Mouse (Mus musculus) forebrain, embryonic 14.5 days (tissue): ENCODE results near the gene Nedd8. TPM values are rescaled to one million over a fixed set of nuclear protein-coding genes. Genes with fewer than 3 reads are reported as not detected.

Experiments
- ATAC-seq: fragments of 200-750 bp; cut with Nextera tagmentation; 2 replicates; pipeline ENCODE4 v1.8.0; 2017; ENCODE audit warnings: mild to moderate bottlenecking, moderate library complexity
- DNase-seq: peaks from one replicate; pipeline ENCODE4 v3.0.0-alpha.2; 2015; ENCODE audit warnings: low spot score
- H3K27ac ChIP-seq: fragments of 300-500 bp; sonication (generic); 2 replicates; pipeline ENCODE4 v1.5.1; 2014; ENCODE audit warnings: low read depth, mild to moderate bottlenecking, control low read depth, low read length, moderate library complexity
- H3K27me3 ChIP-seq: fragments of 300-500 bp; sonication (generic); replicated peaks from 2 replicates; pipeline ENCODE4 v1.6.1; 2014; ENCODE audit warnings: low read length, control low read depth, mixed read lengths; ENCODE audit not compliant: control insufficient read depth, insufficient read depth
- H3K36me3 ChIP-seq: fragments of 300-500 bp; sonication (generic); 2 replicates; pipeline ENCODE4 v1.6.1; 2014; ENCODE audit warnings: low read length, control low read depth; ENCODE audit not compliant: control insufficient read depth, insufficient read depth
- H3K4me1 ChIP-seq: fragments of 300-500 bp; sonication (generic); 2 replicates; pipeline ENCODE4 v1.6.1; 2014; ENCODE audit warnings: antibody characterized with exemption, low read length, control low read depth; ENCODE audit not compliant: control insufficient read depth, insufficient read depth
- H3K4me2 ChIP-seq: fragments of 300-500 bp; sonication (generic); 2 replicates; pipeline ENCODE4 v1.6.1; 2014; ENCODE audit warnings: mild to moderate bottlenecking, control low read depth, low read length
- H3K4me3 ChIP-seq: fragments of 300-500 bp; sonication (generic); 2 replicates; pipeline ENCODE4 v1.5.1; 2014; ENCODE audit warnings: low read depth, low read length, control low read depth
- H3K9ac ChIP-seq: fragments of 300-500 bp; sonication (generic); 2 replicates; pipeline ENCODE4 v1.6.1; 2014; ENCODE audit warnings: mild to moderate bottlenecking, low read length, control low read depth, moderate library complexity
- H3K9me3 ChIP-seq: fragments of 300-500 bp; sonication (generic); replicated peaks from 2 replicates; pipeline ENCODE4 v1.6.1; 2016; ENCODE audit warnings: low read length, control low read depth, mixed read lengths; ENCODE audit not compliant: control insufficient read depth
- WGBS: fragments of 180-500 bp; shearing (Covaris S2); extraction: QIAGEN DNeasy Blood & Tissue Kit; methylation state at CpG from one replicate; pipeline ENCODE4 v1.1.7; 2014; 5-methylcytosine and 5-hydroxymethylcytosine counted together
- polyA plus RNA-seq: library from polyadenylated mRNA; unstranded; fragments of >200 nt; fragmentation: Nextera tagmentation; extraction: Ambion mirVana; gene quantifications from 2 replicates; pipeline ENCODE4 v1.2.1, GENCODE M21; 2014

Gene Nedd8
- polyA plus RNA-seq, 1 experiment from 2014 or later, result 707 TPM

GRCm38 (mm10) chr14:55713007-55713728 lies 41.2 kb upstream of the Nedd8 start:
- no peak for DNase-seq
- Histone ChIP-seq H3K4me1 (no peaks in the 10 kb centered on the region), H3K9ac (no peak overlapping the region), H3K9me3 (no peaks in the 10 kb centered on the region), H3K4me3 (no peak overlapping the region), H3K27ac (no peak overlapping the region), H3K36me3 (peaks cover 14% of the 10 kb centered on the region), H3K27me3 (0 out of 2 replicates have a peak, but pooled peaks cover 3% of the 10 kb centered on the region), H3K4me2 (no peak overlapping the region)
- WGBS, result 18% methylated on average over 25 of the region's 25 CpGs
- no peak for ATAC-seq

GRCm38 (mm10) chr14:55711786-55712185 lies 39.9 kb upstream of the Nedd8 start:
- no peak overlapping the region for H3K4me3 ChIP-seq
- no peak overlapping the region for H3K27ac ChIP-seq
- no peaks in the 10 kb centered on the region for H3K4me1 ChIP-seq
- peaks cover 4% of the 10 kb centered on the region; the same call in 1 of the 2 replicates for H3K36me3 ChIP-seq
- DNase-seq (no peak), ATAC-seq (no peak)
- no peak overlapping the region for H3K4me2 ChIP-seq
- 0 out of 2 replicates have a peak, but pooled peaks cover 3% of the 10 kb centered on the region for H3K27me3 ChIP-seq
- H3K9ac ChIP-seq, result no peak overlapping the region
- no peaks in the 10 kb centered on the region for H3K9me3 ChIP-seq
- 85% methylated on average over 7 of the region's 7 CpGs for WGBS

GRCm38 (mm10) chr14:55709509-55709908 lies 37.6 kb upstream of the Nedd8 start:
- WGBS, result 86% methylated on average over 4 of the region's 4 CpGs
- H3K9me3 ChIP-seq, result no peaks in the 10 kb centered on the region
- no peaks in the 10 kb centered on the region for H3K4me1 ChIP-seq
- no peak overlapping the region for H3K9ac ChIP-seq
- 0 out of 2 replicates have a peak, but pooled peaks cover 3% of the 10 kb centered on the region for H3K27me3 ChIP-seq
- H3K36me3 ChIP-seq, result no peaks in the 10 kb centered on the region
- DNase-seq (no peak), ATAC-seq (no peak)
- no peak overlapping the region for H3K4me2 ChIP-seq
- no peak overlapping the region for H3K27ac ChIP-seq
- no peak overlapping the region for H3K4me3 ChIP-seq

DNA sequence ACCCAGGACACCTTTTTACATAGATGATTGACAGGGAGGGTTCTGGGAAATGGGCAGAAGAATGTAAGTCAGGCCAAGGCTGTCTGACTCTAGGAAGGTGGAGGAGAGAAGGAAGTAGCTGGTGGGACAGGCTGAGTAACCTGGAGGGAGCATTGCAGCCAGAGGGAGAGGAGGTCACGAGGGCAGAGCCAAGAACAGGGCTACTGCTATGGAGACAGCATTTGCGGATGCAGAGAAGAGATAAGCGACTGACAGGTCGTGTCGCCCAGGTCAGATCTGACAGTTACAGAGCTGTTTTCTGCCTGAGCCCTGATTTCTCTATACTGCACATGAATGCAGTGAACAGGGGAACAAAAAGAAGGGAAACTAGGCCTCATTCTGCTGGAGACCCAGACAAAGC lies 35.5 kb upstream of the Nedd8 start:
- H3K9ac ChIP-seq, result no peak overlapping the region
- H3K27ac ChIP-seq, result no peak overlapping the region
- no peaks in the 10 kb centered on the region for H3K9me3 ChIP-seq
- 0 out of 2 replicates have a peak, but pooled peaks cover 2% of the 10 kb centered on the region for H3K27me3 ChIP-seq
- 87% methylated on average over 5 of the region's 5 CpGs for WGBS
- H3K36me3 ChIP-seq, result no peaks in the 10 kb centered on the region
- no peak overlapping the region for H3K4me2 ChIP-seq
- no peak overlapping the region for H3K4me3 ChIP-seq
- no peak for ATAC-seq
- DNase-seq, result no peak
- no peaks in the 10 kb centered on the region for H3K4me1 ChIP-seq

GRCm38 (mm10) chr14:55706051-55706600 lies 34.2 kb upstream of the Nedd8 start:
- Histone ChIP-seq H3K4me2 (no peak overlapping the region), H3K36me3 (no peaks in the 10 kb centered on the region), H3K9ac (no peak overlapping the region), H3K27me3 (no peaks in the 10 kb centered on the region), H3K4me3 (no peak overlapping the region), H3K9me3 (no peaks in the 10 kb centered on the region), H3K4me1 (no peaks in the 10 kb centered on the region), H3K27ac (no peak overlapping the region)
- ATAC-seq (no peak), DNase-seq (no peak)
- 91% methylated on average over 8 of the region's 8 CpGs for WGBS

GRCm38 (mm10) chr14:55702761-55703160 lies 30.8 kb upstream of the Nedd8 start:
- ATAC-seq (no peak), DNase-seq (no peak)
- H3K27ac ChIP-seq, result no peak overlapping the region
- H3K4me2 ChIP-seq, result no peak overlapping the region
- H3K9ac ChIP-seq, result no peak overlapping the region
- H3K36me3 ChIP-seq, result no peaks in the 10 kb centered on the region
- 71% methylated on average over 6 of the region's 6 CpGs for WGBS
- no peak overlapping the region for H3K4me3 ChIP-seq
- H3K4me1 ChIP-seq, result no peaks in the 10 kb centered on the region
- H3K9me3 ChIP-seq, result no peaks in the 10 kb centered on the region
- H3K27me3 ChIP-seq, result no peaks in the 10 kb centered on the region

DNA sequence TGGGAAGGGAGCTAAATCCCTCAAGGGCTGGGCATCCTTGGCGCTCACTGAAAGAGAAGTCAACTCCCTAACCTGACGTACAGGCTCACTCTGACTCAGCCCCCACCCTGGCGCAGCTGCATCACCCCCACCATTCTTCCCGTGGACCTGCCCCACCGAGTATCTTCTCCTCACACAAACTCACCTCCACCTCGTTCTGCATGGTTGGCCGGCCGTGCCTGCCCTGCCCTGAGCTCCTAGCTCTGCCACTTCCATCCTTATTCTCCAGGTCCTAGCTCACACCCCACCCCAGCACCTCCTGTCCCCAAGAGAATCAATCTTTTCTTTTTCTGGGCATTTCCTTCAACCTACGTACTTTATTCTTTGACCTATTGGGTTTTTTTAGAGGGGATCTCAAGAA lies 29.2 kb upstream of the Nedd8 start:
- no peak overlapping the region for H3K27ac ChIP-seq
- no peaks in the 10 kb centered on the region for H3K9me3 ChIP-seq
- H3K9ac ChIP-seq, result no peak overlapping the region
- no peaks in the 10 kb centered on the region for H3K36me3 ChIP-seq
- DNase-seq (no peak), ATAC-seq (no peak)
- H3K27me3 ChIP-seq, result no peaks in the 10 kb centered on the region
- no peak overlapping the region for H3K4me3 ChIP-seq
- WGBS, result 59% methylated on average over 9 of the region's 9 CpGs
- H3K4me1 ChIP-seq, result no peaks in the 10 kb centered on the region
- no peak overlapping the region for H3K4me2 ChIP-seq

- ATAC-seq (no peak), DNase-seq (no peak)
- 82% methylated on average over 4 of the region's 4 CpGs for WGBS
- no peak overlapping the region for H3K4me2 ChIP-seq
- no peaks in the 10 kb centered on the region for H3K27me3 ChIP-seq
- no peak overlapping the region for H3K4me3 ChIP-seq
- no peaks in the 10 kb centered on the region for H3K4me1 ChIP-seq
- no peaks in the 10 kb centered on the region for H3K36me3 ChIP-seq
- H3K9ac ChIP-seq, result no peak overlapping the region
- H3K27ac ChIP-seq, result no peak overlapping the region
- H3K9me3 ChIP-seq, result no peaks in the 10 kb centered on the region; the same call in 1 of the 2 replicates
Measured at GRCm38 (mm10) chr14:55697226-55697625, 25.3 kb upstream of the Nedd8 start.

- H3K4me3 ChIP-seq, result no peak overlapping the region
- no peaks in the 10 kb centered on the region for H3K27me3 ChIP-seq
- H3K9me3 ChIP-seq, result no peaks in the 10 kb centered on the region; the same call in 1 of the 2 replicates
- H3K9ac ChIP-seq, result no peak overlapping the region
- H3K4me2 ChIP-seq, result no peak overlapping the region
- WGBS, result 81% methylated on average over 10 of the region's 10 CpGs
- H3K4me1 ChIP-seq, result no peaks in the 10 kb centered on the region
- ATAC-seq (no peak), DNase-seq (no peak)
- no peaks in the 10 kb centered on the region for H3K36me3 ChIP-seq
- H3K27ac ChIP-seq, result no peak overlapping the region
Measured at GRCm38 (mm10) chr14:55689433-55689832, 17.5 kb upstream of the Nedd8 start.
